Mouse (Mus musculus) hindbrain, embryonic 11.5 days (tissue): ENCODE measurements around the gene Irf2bp2. TPM values are rescaled to one million over a fixed set of nuclear protein-coding genes. Genes with fewer than 3 reads are reported as not detected.

ENCODE experiments used
- ATAC-seq: fragments of 200-750 bp; cut with Nextera tagmentation; 2 replicates; pipeline ENCODE4 v1.8.0; 2017; ENCODE audit warnings: mild to moderate bottlenecking, moderate TSS enrichment, moderate library complexity; ENCODE audit not compliant: low FRiP score
- DNase-seq: peaks from one replicate; pipeline ENCODE4 v3.0.0-alpha.2; 2015; ENCODE audit warnings: low spot score
- H3K27ac ChIP-seq: fragments of 300-500 bp; sonication (generic); 2 replicates; pipeline ENCODE4 v1.5.1; 2014; ENCODE audit warnings: mild to moderate bottlenecking, low read depth, low read length
- H3K27me3 ChIP-seq: fragments of 300-500 bp; sonication (generic); 2 replicates; pipeline ENCODE4 v1.6.1; 2014; ENCODE audit warnings: mild to moderate bottlenecking, low read length, moderate library complexity, mixed read lengths; ENCODE audit not compliant: control insufficient read depth, insufficient read depth
- H3K36me3 ChIP-seq: fragments of 300-500 bp; sonication (generic); 2 replicates; pipeline ENCODE4 v1.6.1; 2014; ENCODE audit warnings: mild to moderate bottlenecking, low read length, moderate library complexity, mixed read lengths; ENCODE audit not compliant: control insufficient read depth, insufficient read depth
- H3K4me1 ChIP-seq: fragments of 300-500 bp; sonication (generic); replicated peaks from 2 replicates; pipeline ENCODE4 v1.6.1; 2014; ENCODE audit warnings: low read length, mixed read lengths; ENCODE audit not compliant: control insufficient read depth, insufficient read depth
- H3K4me2 ChIP-seq: fragments of 300-500 bp; sonication (generic); replicated peaks from 2 replicates; pipeline ENCODE4 v1.6.1; 2014; ENCODE audit warnings: mild to moderate bottlenecking, low read depth, low read length
- H3K4me3 ChIP-seq: fragments of 300-500 bp; sonication (generic); 2 replicates; pipeline ENCODE4 v1.5.1; 2014; ENCODE audit warnings: low read depth, low read length
- H3K9ac ChIP-seq: fragments of 300-500 bp; sonication (generic); 2 replicates; pipeline ENCODE4 v1.6.1; 2014; ENCODE audit warnings: low read depth, low read length
- H3K9me3 ChIP-seq: fragments of 300-500 bp; sonication (generic); 2 replicates; pipeline ENCODE4 v1.6.1; 2016; ENCODE audit warnings: low read length; ENCODE audit not compliant: control insufficient read depth
- WGBS: fragments of 180-500 bp; shearing (Covaris S2); extraction: QIAGEN DNeasy Blood & Tissue Kit; methylation state at CpG from one replicate; pipeline ENCODE4 v1.1.7; 2014; 5-methylcytosine and 5-hydroxymethylcytosine counted together
- polyA plus RNA-seq: library from polyadenylated mRNA; unstranded; fragments of >200 nt; fragmentation: Nextera tagmentation; extraction: Ambion mirVana; gene quantifications from 2 replicates; pipeline ENCODE4 v1.2.1, GENCODE M21; 2014

Irf2bp2 gene
- polyA plus RNA-seq, 1 experiment from 2014 or later = 5.5 TPM

- peaks cover 3% of the 10 kb centered on the region; the same call in 1 of the 2 replicates for H3K4me1 ChIP-seq
- 91% methylated on average over 6 of the region's 6 CpGs for WGBS
- H3K27ac ChIP-seq = no peak overlapping the region
- H3K4me3 ChIP-seq = no peak overlapping the region
- DNase-seq (no peak), ATAC-seq (no peak)
- no peaks in the 10 kb centered on the region for H3K9me3 ChIP-seq
- H3K4me2 ChIP-seq = no peak overlapping the region
- no peaks in the 10 kb centered on the region for H3K36me3 ChIP-seq
- H3K27me3 ChIP-seq = no peaks in the 10 kb centered on the region
- no peak overlapping the region for H3K9ac ChIP-seq
Measured at GRCm38 (mm10) chr8:126581662-126582061, 12.1 kb downstream of the Irf2bp2 start.

GRCm38 (mm10) chr8:126580826-126581225 lies 13.0 kb downstream of the Irf2bp2 start:
- Histone ChIP-seq H3K4me3 (no peak overlapping the region), H3K27ac (no peak overlapping the region), H3K4me2 (no peak overlapping the region), H3K9me3 (no peaks in the 10 kb centered on the region), H3K27me3 (no peaks in the 10 kb centered on the region), H3K36me3 (no peaks in the 10 kb centered on the region), H3K9ac (no peak overlapping the region), H3K4me1 (peaks cover 3% of the 10 kb centered on the region; the same call in 1 of the 2 replicates)
- DNase-seq (no peak), ATAC-seq (no peak)
- 94% methylated on average over 4 of the region's 4 CpGs for WGBS

- Histone ChIP-seq H3K4me1 (peaks cover 3% of the 10 kb centered on the region; the same call in 1 of the 2 replicates), H3K9me3 (no peaks in the 10 kb centered on the region), H3K27ac (no peak overlapping the region), H3K36me3 (no peaks in the 10 kb centered on the region), H3K27me3 (no peaks in the 10 kb centered on the region), H3K4me3 (no peak overlapping the region), H3K4me2 (no peak overlapping the region), H3K9ac (no peak overlapping the region)
- no peak for ATAC-seq
- DNase-seq = no peak
- 92% methylated on average over 1 of the region's 1 CpGs for WGBS
Measured at GRCm38 (mm10) chr8:126580086-126580485, 13.7 kb downstream of the Irf2bp2 start.

GRCm38 (mm10) chr8:126578641-126579040 lies 15.1 kb downstream of the Irf2bp2 start:
- Histone ChIP-seq H3K4me2 (no peak overlapping the region), H3K9me3 (no peaks in the 10 kb centered on the region), H3K9ac (no peak overlapping the region), H3K27me3 (no peaks in the 10 kb centered on the region), H3K27ac (no peak overlapping the region), H3K4me1 (no peaks in the 10 kb centered on the region), H3K36me3 (no peaks in the 10 kb centered on the region), H3K4me3 (no peak overlapping the region)
- DNase-seq (no peak), ATAC-seq (no peak)
- 95% methylated on average over 3 of the region's 3 CpGs for WGBS

- H3K27me3 ChIP-seq = no peaks in the 10 kb centered on the region
- no peaks in the 10 kb centered on the region for H3K9me3 ChIP-seq
- no peak overlapping the region for H3K4me3 ChIP-seq
- no peak for DNase-seq
- WGBS = 89% methylated on average over 8 of the region's 8 CpGs
- no peak overlapping the region for H3K4me2 ChIP-seq
- H3K36me3 ChIP-seq = no peaks in the 10 kb centered on the region
- no peak overlapping the region for H3K27ac ChIP-seq
- no peak for ATAC-seq
- H3K9ac ChIP-seq = no peak overlapping the region
- no peaks in the 10 kb centered on the region for H3K4me1 ChIP-seq
Measured at GRCm38 (mm10) chr8:126576919-126577318, 16.9 kb downstream of the Irf2bp2 start.

GRCm38 (mm10) chr8:126576086-126576485 lies 17.7 kb downstream of the Irf2bp2 start:
- H3K27ac ChIP-seq = no peak overlapping the region
- no peaks in the 10 kb centered on the region for H3K27me3 ChIP-seq
- H3K4me3 ChIP-seq = no peak overlapping the region
- ATAC-seq (no peak), DNase-seq (no peak)
- no peaks in the 10 kb centered on the region for H3K4me1 ChIP-seq
- H3K4me2 ChIP-seq = no peak overlapping the region
- H3K36me3 ChIP-seq = no peaks in the 10 kb centered on the region
- H3K9ac ChIP-seq = no peak overlapping the region
- no peaks in the 10 kb centered on the region for H3K9me3 ChIP-seq

GRCm38 (mm10) chr8:126574882-126575637 lies 18.7 kb downstream of the Irf2bp2 start:
- Histone ChIP-seq H3K27me3 (no peaks in the 10 kb centered on the region), H3K36me3 (no peaks in the 10 kb centered on the region), H3K27ac (no peak overlapping the region), H3K9me3 (no peaks in the 10 kb centered on the region), H3K4me2 (no peak overlapping the region), H3K9ac (no peak overlapping the region), H3K4me1 (peaks cover 2% of the 10 kb centered on the region; the same call in 1 of the 2 replicates), H3K4me3 (no peak overlapping the region)
- DNase-seq (no peak), ATAC-seq (no peak)
- WGBS = 90% methylated on average over 16 of the region's 16 CpGs

- no peak for ATAC-seq
- H3K4me1 ChIP-seq = peaks cover 2% of the 10 kb centered on the region; the same call in 1 of the 2 replicates
- H3K9me3 ChIP-seq = no peaks in the 10 kb centered on the region
- WGBS = 94% methylated on average over 4 of the region's 4 CpGs
- no peak overlapping the region for H3K4me2 ChIP-seq
- no peak overlapping the region for H3K9ac ChIP-seq
- H3K4me3 ChIP-seq = no peak overlapping the region
- no peak for DNase-seq
- H3K27me3 ChIP-seq = no peaks in the 10 kb centered on the region
- no peaks in the 10 kb centered on the region for H3K36me3 ChIP-seq
- H3K27ac ChIP-seq = no peak overlapping the region
Measured at GRCm38 (mm10) chr8:126573878-126574277, 19.9 kb downstream of the Irf2bp2 start.

GRCm38 (mm10) chr8:126573079-126573694 lies 20.6 kb downstream of the Irf2bp2 start:
- Histone ChIP-seq H3K9ac (no peak overlapping the region), H3K4me3 (no peak overlapping the region), H3K4me2 (no peak overlapping the region), H3K4me1 (peaks cover 2% of the 10 kb centered on the region; the same call in 1 of the 2 replicates), H3K9me3 (no peaks in the 10 kb centered on the region), H3K27ac (no peak overlapping the region), H3K27me3 (no peaks in the 10 kb centered on the region), H3K36me3 (no peaks in the 10 kb centered on the region)
- no peak for DNase-seq
- 93% methylated on average over 6 of the region's 6 CpGs for WGBS
- no peak for ATAC-seq
